Mouse (Mus musculus): ENCODE results near the gene Agk. TPM values are rescaled to one million over a fixed set of nuclear protein-coding genes. Genes with fewer than 3 reads are reported as not detected.

Agk gene
- 47.5 TPM for polyA plus RNA-seq (2017; shearing (Covaris generic))

GRCm38 (mm10) chr6:40324897-40325841 is at the start of gene Agk:
TSS of gene Agk (plus strand) at chr6:40325172.

GRCm38 (mm10) chr6:40436047-40436483 is 111.1 kb downstream of the Agk start, which contains the start of gene E330009J07Rik:
TSS of gene E330009J07Rik (minus strand) at chr6:40436135.

GRCm38 (mm10) chr6:40438936-40439335 is 114.0 kb downstream of the Agk start, which contains the start of gene Wee2:
TSS of gene Wee2 (plus strand) at chr6:40439088.

Other genes starting within 250 kb of the Agk start
- gene E330009J07Rik, start 111.0 kb downstream of the Agk start, polyA plus RNA-seq (2017; shearing (Covaris generic)): 32.2 TPM
- gene Wee2, start 113.9 kb downstream of the Agk start, polyA plus RNA-seq (2017; shearing (Covaris generic)): not detected
- 67.7 TPM for gene Ssbp1, start 146.2 kb downstream of the Agk start, polyA plus RNA-seq (2017; shearing (Covaris generic))
- gene Tas2r137, start 166.1 kb downstream of the Agk start, polyA plus RNA-seq (2017; shearing (Covaris generic)): not detected
- not detected for gene Tas2r108, start 168.4 kb downstream of the Agk start, polyA plus RNA-seq (2017; shearing (Covaris generic))
- gene Prss37, start 194.3 kb downstream of the Agk start, polyA plus RNA-seq (2017; shearing (Covaris generic)): not detected
- not detected for gene Olfr461, start 229.9 kb downstream of the Agk start, polyA plus RNA-seq (2017; shearing (Covaris generic))
- not detected for gene Olfr460, start 244.3 kb downstream of the Agk start, polyA plus RNA-seq (2017; shearing (Covaris generic))